Mouse (Mus musculus) forebrain, embryonic 16.5 days (tissue): Measurements from ENCODE around the gene Smo. TPM values are rescaled to one million over a fixed set of nuclear protein-coding genes. Genes with fewer than 3 reads are reported as not detected.

Experiments
- ATAC-seq: fragments of 200-750 bp; cut with Nextera tagmentation; 2 replicates; pipeline ENCODE4 v1.8.0; 2017; ENCODE audit warnings: mild to moderate bottlenecking, moderate library complexity
- H3K27ac ChIP-seq: fragments of 300-500 bp; sonication (generic); 2 replicates; pipeline ENCODE4 v1.5.1; 2014; ENCODE audit warnings: low read length, control low read depth
- H3K27me3 ChIP-seq: fragments of 300-500 bp; sonication (generic); replicated peaks from 2 replicates; pipeline ENCODE4 v1.6.1; 2014; ENCODE audit warnings: low read length; ENCODE audit not compliant: control insufficient read depth, insufficient read depth
- H3K36me3 ChIP-seq: fragments of 300-500 bp; sonication (generic); 2 replicates; pipeline ENCODE4 v1.6.1; 2014; ENCODE audit not compliant: control insufficient read depth, insufficient read depth
- H3K4me1 ChIP-seq: fragments of 300-500 bp; sonication (generic); replicated peaks from 2 replicates; pipeline ENCODE4 v1.6.1; 2014; ENCODE audit warnings: low read length; ENCODE audit not compliant: control insufficient read depth, insufficient read depth
- H3K4me2 ChIP-seq: fragments of 300-500 bp; sonication (generic); 2 replicates; pipeline ENCODE4 v1.6.1; 2014; ENCODE audit warnings: mild to moderate bottlenecking, low read length, control low read depth
- H3K4me3 ChIP-seq: fragments of 300-500 bp; sonication (generic); replicated peaks from 2 replicates; pipeline ENCODE4 v1.5.1; 2014; ENCODE audit warnings: mild to moderate bottlenecking, low read length, control low read depth
- H3K9ac ChIP-seq: fragments of 300-500 bp; sonication (generic); replicated peaks from 2 replicates; pipeline ENCODE4 v1.6.1; 2014; ENCODE audit warnings: low read depth, low read length, control low read depth
- H3K9me3 ChIP-seq: fragments of 300-500 bp; sonication (generic); 2 replicates; pipeline ENCODE4 v1.6.1; 2016; ENCODE audit warnings: low read length; ENCODE audit not compliant: control insufficient read depth
- WGBS: fragments of 180-500 bp; shearing (Covaris S2); extraction: QIAGEN DNeasy Blood & Tissue Kit; methylation state at CpG from one replicate; pipeline ENCODE4 v1.1.7; 2014; 5-methylcytosine and 5-hydroxymethylcytosine counted together
- polyA plus RNA-seq: library from polyadenylated mRNA; unstranded; fragments of >200 nt; fragmentation: Nextera tagmentation; extraction: Ambion mirVana; gene quantifications from 2 replicates; pipeline ENCODE4 v1.2.1, GENCODE M21; 2015

The Smo gene
- polyA plus RNA-seq, 1 experiment from 2014 or later, result 11.5 TPM

DNA sequence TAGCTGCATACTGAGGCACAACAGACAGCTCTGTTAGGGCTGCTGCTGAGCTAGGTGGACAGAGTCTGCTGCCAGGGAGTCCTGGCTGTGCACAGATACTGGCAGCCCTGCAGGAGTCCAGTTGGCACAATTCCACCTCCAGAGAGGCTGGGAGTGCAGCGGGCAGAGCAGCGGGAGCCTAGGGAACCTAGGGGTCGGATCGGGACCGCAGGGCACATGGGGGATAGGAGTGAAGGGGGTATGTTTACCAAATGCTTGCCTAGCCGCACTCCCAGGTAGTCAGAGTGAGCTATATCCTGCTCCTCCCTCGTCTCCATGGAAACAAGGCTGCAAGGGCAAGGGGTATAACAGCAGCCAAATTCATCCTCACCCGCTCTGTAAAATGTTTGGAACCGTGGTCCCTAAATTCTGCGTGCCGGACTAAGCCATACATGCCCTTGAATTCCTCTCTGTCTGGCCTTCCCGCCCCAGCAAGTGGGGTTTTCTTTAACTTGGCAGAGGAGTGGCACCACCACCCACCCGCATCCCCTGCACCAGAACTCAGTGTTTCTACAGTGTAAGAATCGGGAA lies 17.3 kb upstream of the Smo start:
- H3K36me3 ChIP-seq, result no peaks in the 10 kb centered on the region
- H3K4me2 ChIP-seq, result peak overlapping the region; percentile 47
- 0 out of 2 replicates have a peak overlapping the region, but pooled peaks have one; percentile 6 for H3K4me3 ChIP-seq
- 14% methylated on average over 14 of the region's 14 CpGs for WGBS
- peak; percentile 61 for ATAC-seq
- peak overlapping the region; percentile 27 for H3K9ac ChIP-seq
- H3K4me1 ChIP-seq, result peaks cover 19% of the 10 kb centered on the region
- H3K27me3 ChIP-seq, result no peaks in the 10 kb centered on the region
- H3K27ac ChIP-seq, result no peak overlapping the region
- H3K9me3 ChIP-seq, result no peaks in the 10 kb centered on the region

DNA sequence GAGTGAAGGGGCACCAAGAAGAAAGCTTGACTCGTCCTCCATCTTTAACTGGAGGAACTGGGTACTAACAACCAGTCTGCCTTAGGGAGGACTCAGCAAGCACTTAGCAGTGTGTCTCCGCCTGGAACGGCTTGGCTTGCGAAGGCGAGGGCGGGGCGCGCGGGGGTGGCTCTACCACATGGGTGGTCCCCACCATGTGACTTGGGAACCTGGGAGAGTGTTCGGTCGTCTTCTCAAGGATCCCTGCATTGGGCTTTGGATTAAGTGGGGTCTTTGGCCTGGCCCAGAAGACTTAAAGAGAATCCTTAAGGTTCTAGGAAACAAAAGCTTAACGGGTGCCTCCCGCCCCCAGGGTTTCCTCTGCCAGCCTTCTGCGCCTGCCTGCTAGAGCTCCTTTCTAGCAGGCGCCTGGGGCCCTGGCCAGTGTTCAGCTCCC lies 16.4 kb upstream of the Smo start:
- ATAC-seq, result peak; percentile 90
- H3K4me3 ChIP-seq, result peak overlapping the region; percentile 36
- under 1% methylated on average over 15 of the region's 15 CpGs for WGBS
- peak overlapping the region; percentile 47 for H3K4me2 ChIP-seq
- no peaks in the 10 kb centered on the region for H3K9me3 ChIP-seq
- H3K4me1 ChIP-seq, result peaks cover 19% of the 10 kb centered on the region
- peak overlapping the region; percentile 46 for H3K9ac ChIP-seq
- H3K27me3 ChIP-seq, result no peaks in the 10 kb centered on the region
- peak overlapping the region; percentile 26 for H3K27ac ChIP-seq
- no peaks in the 10 kb centered on the region for H3K36me3 ChIP-seq

DNA sequence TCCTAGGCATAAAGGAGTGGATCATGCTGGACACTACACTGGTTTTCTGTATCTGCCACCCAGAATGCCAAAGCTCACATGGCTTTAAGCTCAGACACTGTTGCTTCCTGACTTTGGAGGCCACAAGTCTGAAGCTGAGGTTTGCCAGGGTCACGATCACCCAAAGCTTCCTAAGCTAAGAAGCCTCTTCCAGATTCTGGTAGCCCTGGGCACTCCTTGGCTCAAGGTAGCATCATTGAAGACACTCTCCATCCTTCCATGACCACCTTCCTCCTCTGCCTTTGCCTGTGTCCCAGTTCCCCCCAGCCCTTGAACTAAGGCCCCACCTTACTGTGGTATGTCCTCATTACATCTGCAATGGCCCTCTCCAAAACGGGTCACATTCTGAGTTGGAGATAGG lies 13.4 kb upstream of the Smo start:
- WGBS, result 78% methylated on average over 2 of the region's 2 CpGs
- no peak for ATAC-seq
- Histone ChIP-seq H3K4me1 (peaks cover 19% of the 10 kb centered on the region), H3K27me3 (no peaks in the 10 kb centered on the region), H3K4me3 (no peak overlapping the region), H3K36me3 (no peaks in the 10 kb centered on the region), H3K9me3 (no peaks in the 10 kb centered on the region), H3K4me2 (no peak overlapping the region), H3K27ac (no peak overlapping the region), H3K9ac (no peak overlapping the region)

DNA sequence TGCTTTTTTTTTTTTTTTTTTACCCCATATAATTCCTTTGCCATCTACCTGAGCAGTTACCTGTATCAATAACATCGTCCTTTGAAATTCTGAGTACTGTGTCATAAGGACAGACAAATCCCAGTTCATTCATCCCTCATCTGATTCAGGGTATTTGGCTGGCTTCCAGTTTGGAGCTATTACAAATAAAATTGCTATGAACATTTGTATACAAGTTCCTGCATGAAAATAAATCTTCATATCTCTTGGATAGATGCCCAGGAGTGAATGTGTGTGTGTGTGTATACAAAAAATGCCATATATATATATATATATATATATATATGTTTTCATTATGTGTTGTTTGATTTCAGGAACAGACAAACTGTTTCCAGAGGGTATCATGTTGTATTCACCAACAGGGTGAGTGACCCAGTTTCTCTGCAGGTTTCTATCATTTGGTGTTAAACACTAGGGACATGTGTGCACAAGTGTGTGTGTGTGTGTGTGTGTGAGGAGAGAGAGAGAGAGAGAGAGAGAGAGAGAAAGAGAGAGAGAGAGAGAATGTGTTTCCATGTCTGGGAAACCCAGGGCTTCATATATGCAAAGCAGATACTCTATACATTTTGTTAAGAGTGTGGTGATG lies 8.6 kb upstream of the Smo start:
- Histone ChIP-seq H3K4me1 (no peaks in the 10 kb centered on the region), H3K9ac (no peak overlapping the region), H3K27ac (no peak overlapping the region), H3K9me3 (no peaks in the 10 kb centered on the region), H3K27me3 (no peaks in the 10 kb centered on the region), H3K36me3 (no peaks in the 10 kb centered on the region), H3K4me3 (no peak overlapping the region), H3K4me2 (no peak overlapping the region)
- ATAC-seq, result no peak
- WGBS, result 67% methylated on average over 1 of the region's 1 CpGs

DNA sequence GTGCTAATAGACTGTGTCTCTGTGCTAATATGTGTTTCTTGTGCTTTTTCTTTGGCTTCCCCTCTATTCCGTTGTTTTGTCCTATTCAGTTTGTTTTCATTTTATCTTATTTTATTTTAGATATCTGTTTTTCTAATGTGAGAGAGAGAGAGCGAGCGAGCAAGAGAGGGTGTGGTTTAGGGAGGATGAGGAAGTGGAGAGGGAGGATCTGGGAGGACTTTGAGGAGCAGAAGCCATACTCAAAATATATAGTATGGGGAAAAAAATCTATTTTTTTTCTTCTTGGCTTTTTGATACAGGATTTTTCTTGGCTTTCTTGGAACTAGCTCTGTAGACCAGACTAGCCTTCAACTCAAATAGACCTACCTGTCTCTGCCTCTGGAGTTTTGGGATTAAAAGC lies 7.3 kb upstream of the Smo start:
- no peak for ATAC-seq
- Histone ChIP-seq H3K9me3 (no peaks in the 10 kb centered on the region), H3K4me1 (no peaks in the 10 kb centered on the region), H3K27ac (no peak overlapping the region), H3K36me3 (no peaks in the 10 kb centered on the region), H3K4me3 (no peak overlapping the region), H3K4me2 (no peak overlapping the region), H3K27me3 (no peaks in the 10 kb centered on the region), H3K9ac (no peak overlapping the region)
- 93% methylated on average over 3 of the region's 3 CpGs for WGBS

DNA sequence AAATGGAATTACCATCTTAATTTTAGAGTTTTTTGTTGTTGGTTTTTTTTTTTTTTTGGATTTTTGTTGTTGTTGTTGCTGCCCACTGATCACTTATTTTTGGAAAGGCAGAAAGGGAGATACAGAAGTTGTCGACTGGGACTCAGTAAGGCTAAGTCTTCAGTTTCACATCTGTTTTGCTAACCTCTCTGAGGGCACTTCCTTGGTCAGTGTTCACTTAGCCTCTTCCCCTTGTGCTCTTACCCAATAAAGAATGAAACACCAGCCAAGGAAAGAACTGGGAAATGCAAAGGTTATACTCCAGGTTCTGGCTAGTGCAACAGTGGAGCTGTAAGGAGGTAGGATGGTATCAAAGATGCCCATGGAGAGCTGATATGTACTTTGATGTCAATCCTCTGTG lies 5.8 kb upstream of the Smo start:
- H3K36me3 ChIP-seq, result no peaks in the 10 kb centered on the region
- no peak overlapping the region for H3K4me2 ChIP-seq
- no peak overlapping the region for H3K27ac ChIP-seq
- H3K9me3 ChIP-seq, result no peaks in the 10 kb centered on the region
- H3K4me1 ChIP-seq, result no peaks in the 10 kb centered on the region
- no peak overlapping the region for H3K9ac ChIP-seq
- no peak for ATAC-seq
- WGBS, result 70% methylated on average over 1 of the region's 1 CpGs
- no peak overlapping the region for H3K4me3 ChIP-seq
- no peaks in the 10 kb centered on the region for H3K27me3 ChIP-seq

DNA sequence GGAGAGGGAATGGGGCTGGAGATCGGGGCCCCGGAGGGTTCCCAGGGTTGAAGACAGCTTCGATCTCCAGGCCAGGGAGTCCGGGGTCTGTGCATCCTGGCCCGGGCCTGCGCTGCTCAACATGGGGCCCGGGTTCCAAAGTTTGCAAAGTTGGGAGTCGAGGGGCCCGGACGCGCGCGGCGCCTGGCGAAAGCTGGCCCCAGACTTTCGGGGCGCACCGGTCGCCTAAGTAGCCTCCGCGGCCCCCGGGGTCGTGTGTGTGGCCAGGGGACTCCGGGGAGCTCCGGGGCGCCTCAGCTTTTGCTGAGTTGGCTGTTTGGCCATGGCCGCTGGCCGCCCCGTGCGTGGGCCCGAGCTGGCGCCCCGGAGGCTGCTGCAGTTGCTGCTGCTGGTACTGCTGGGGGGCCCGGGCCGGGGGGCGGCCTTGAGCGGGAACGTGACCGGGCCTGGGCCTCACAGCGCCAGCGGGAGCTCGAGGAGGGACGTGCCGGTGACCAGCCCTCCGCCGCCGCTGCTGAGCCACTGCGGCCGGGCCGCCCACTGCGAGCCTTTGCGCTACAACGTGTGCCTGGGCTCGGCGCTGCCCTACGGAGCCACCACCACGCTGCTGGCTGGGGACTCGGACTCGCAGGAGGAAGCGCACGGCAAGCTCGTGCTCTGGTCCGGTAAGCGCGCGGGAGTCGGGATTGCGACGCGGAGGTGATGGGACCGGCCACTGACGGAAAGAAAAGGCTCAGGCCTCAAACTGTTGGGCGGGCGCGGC lies 567 bp downstream of the Smo start:
- no peaks in the 10 kb centered on the region for H3K9me3 ChIP-seq
- WGBS, result under 1% methylated on average over 75 of the region's 75 CpGs
- peak overlapping the region; percentile 93 for H3K9ac ChIP-seq

DNA sequence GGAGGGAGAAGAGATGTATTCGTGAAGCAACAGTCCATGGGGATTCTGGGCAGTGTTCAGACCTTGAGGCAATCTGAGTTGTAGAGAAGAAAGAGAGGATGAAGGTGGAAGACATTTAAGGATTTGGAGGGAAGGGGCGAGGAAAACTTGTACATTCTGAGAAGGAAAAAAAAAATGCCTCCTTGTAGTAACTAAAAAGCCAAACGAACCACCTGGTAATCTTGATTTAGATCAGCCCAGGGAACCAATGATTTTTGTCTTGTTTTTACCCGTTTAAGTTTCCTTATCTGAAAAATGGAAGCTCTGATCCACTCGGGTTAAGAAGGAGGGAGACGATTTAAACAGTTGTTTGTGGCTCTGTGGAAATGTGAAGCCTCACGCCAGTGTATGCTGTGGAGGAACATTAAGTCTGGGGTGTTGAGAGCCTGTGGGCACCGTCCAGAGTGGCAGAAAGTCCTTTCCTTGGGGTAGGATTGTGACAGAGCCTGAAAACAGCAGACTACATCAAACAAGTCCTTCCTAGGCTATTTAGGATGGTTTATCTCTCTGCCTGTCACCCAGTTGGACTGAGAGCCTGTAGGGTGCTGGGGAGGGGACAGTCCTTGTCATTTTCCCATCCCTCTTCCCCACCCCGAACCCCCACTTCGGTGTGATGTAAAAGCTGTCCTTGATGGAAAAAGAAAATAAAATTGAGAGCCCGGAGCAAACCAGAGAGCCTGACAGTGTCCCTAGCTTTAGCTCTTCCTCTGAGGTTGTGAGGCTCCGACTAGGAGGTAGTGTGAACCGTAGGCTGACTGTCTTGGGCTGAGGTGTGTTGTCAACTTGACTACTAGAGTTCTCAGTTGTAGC lies 1.5 kb downstream of the Smo start:
- Histone ChIP-seq H3K4me1 (peaks cover 18% of the 10 kb centered on the region), H3K27ac (no peak overlapping the region), H3K9me3 (no peaks in the 10 kb centered on the region), H3K4me2 (peak overlapping the region; percentile 93), H3K36me3 (no peaks in the 10 kb centered on the region), H3K27me3 (no peaks in the 10 kb centered on the region), H3K9ac (peak overlapping the region; percentile 93), H3K4me3 (peak overlapping the region; percentile 77)
- no peak for ATAC-seq
- 14% methylated on average over 13 of the region's 13 CpGs for WGBS

More for the DNA sequence above, 567 bp downstream of the Smo start:
- H3K4me3 ChIP-seq, result peak overlapping the region; percentile 77
- H3K27me3 ChIP-seq, result no peaks in the 10 kb centered on the region
- no peaks in the 10 kb centered on the region for H3K36me3 ChIP-seq
- H3K4me1 ChIP-seq, result peaks cover 18% of the 10 kb centered on the region
- ATAC-seq, result peak; percentile 79
- H3K27ac ChIP-seq, result peak overlapping the region; percentile 75
- H3K4me2 ChIP-seq, result peak overlapping the region; percentile 93
